Mouse (Mus musculus) large intestine, adult 2 months (tissue): ENCODE results near the gene Fam163b. TPM values are rescaled to one million over a fixed set of nuclear protein-coding genes. Genes with fewer than 3 reads are reported as not detected.
A peak's percentile ranks its signal among the peaks of the same experiment; 100 is the strongest.

Experiments
- DNase-seq: peaks from one replicate; pipeline ENCODE4 v3.0.0-alpha.2; 2012; ENCODE audit warnings: low read depth, low spot score
- WGBS: fragments of 180-500 bp; shearing (Covaris S2); methylation state at CpG from one replicate; pipeline ENCODE4 v1.1.7; 2018; 5-methylcytosine and 5-hydroxymethylcytosine counted together
- polyA plus RNA-seq: library from polyadenylated mRNA; depleted of rRNA; stranded (reverse); fragments of >200 nt; gene quantifications from 2 replicates; pipeline ENCODE4 v1.2.3, GENCODE M21; 2012

Fam163b gene
- polyA plus RNA-seq, 1 experiment: 0.04 TPM

DNA sequence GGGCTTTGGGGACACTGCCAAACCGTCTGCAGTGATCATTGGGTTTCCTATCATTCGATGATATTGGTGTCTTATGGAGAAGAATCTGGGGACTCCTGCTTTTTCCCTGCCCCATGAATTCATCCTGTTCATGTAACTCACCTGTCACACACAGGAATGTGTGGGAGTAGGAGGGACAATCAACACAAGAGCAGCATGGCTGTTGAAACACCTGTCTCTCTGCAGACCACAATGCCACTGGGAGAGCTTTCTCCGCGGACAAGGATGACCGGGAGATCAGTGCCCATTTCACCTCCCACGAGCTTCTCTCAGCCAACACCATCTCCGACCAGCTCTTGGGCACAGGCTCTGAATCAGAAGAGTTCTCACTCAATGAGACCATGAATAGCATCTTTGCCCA lies 47.1 kb downstream of the Fam163b start:
- WGBS: 91% methylated on average over 7 of the region's 7 CpGs

DNA sequence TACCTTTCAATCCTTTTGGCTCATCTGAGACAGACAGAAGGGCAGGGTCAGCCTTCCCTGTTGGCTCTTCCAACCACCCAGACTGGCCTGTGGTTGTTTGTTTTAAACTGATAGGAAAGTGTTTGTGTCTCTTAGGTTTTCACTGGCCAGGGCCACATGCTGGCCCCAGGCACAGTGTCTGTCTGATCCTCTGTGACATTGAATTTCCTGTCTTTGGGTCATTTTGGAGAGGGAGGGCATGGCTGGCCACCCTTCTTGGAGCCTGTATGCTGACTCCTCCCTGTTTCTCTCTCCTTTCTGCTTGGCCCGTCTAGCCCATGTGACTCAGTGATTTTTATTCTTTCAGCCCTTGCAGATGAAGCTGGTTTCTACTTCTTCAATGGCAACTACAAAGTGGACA lies 53.1 kb downstream of the Fam163b start:
- 44% methylated on average over 1 of the region's 1 CpGs for WGBS
- DNase-seq: no peak

More for the DNA sequence above, 47.1 kb downstream of the Fam163b start:
- no peak for DNase-seq

DNA sequence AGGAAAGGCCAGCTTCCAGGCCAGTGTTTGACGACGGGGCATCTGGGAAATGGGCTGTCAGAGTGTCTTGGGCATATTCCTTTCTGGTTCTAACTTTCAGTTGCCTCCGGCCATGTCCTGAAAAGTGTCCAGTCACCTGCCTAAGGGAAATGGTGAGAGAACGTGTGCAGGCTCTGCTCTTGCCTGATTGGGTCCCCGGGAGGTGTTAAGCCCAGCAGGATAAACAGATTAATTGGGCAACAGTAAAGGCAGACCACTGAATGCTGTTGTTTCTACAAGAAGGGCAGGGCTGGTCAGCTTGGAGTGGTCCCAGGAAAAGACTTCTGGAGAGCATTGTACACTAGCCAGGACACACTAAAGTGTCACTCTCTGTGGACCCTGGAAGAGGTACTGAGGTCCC lies 53.6 kb downstream of the Fam163b start:
- 50% methylated on average over 5 of the region's 5 CpGs for WGBS
- DNase-seq: no peak

DNA sequence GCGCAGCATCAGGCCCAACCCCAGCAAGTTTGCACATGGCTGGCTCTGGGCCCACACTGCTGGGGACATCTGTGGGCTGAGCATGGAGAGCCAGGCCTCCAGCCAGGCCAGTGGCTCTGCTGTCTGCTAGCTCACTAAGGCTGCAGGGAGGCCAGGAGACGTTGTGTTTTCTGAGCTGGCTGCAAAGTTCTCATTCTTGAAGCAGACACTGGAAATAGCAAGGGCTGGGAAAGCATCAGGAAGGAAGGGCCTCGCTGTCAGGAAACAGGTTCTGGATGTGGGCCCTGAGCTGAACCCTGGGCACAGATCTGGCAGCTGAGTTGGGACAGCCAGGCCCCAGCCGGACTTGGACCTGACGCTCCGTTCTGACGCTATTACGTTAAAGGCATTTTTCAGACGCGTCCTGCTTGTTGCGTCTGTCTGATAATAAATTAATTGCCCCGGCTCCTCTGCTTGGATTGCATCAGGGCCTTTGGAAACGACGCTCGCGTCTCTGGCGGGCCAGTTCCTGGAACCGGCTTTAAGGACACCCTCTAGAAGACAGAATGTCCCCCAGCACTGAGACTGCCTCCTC lies 54.1 kb downstream of the Fam163b start:
- WGBS: 35% methylated on average over 18 of the region's 18 CpGs
- no peak for DNase-seq

DNA sequence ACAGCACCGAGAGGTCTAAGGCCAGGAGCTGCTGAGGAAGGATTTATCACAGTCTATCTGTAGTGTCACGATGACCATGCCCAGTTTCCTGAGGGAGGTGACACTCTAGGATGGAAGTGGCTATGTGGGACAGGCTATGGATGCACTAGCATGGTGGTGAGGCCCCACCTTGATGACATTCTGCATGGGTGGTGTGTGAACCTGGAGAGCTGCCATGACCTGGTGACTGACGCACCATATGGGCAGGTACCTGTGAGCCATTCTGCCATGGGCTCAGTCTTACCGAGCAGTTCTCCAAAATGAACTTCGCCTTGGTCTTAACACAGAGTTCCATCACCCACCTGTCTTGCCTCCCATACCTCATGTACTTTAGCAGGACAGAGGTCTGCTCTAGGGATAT lies 54.7 kb downstream of the Fam163b start:
- DNase-seq: no peak
- WGBS: 73% methylated on average over 5 of the region's 5 CpGs

DNA sequence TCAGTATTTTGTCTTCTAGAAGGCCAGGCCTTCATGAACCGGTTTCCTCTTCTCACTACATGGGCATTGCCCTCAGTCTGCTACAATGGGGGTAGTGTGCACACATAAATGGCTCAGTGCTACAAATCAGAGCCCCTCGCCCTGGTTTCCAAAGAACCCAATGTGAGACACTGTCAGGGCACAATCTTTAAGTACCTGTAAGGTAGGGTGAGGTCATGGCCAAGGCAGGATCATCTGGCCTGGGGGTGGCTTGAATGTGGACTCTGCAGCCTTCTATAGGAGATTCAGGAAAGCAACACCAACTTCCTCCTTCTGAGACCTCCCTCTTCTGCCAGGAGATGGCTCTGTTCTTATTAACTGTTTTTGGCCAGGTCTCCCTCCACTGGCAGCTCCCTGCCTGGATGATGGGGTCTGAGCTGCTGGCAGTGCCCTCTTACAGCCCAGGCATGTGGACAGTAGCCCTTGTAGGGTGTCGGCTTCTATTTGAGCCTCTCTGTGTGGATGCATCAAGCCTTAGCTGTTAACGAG lies 55.7 kb downstream of the Fam163b start:
- WGBS: 71% methylated on average over 4 of the region's 4 CpGs
- DNase-seq: no peak

DNA sequence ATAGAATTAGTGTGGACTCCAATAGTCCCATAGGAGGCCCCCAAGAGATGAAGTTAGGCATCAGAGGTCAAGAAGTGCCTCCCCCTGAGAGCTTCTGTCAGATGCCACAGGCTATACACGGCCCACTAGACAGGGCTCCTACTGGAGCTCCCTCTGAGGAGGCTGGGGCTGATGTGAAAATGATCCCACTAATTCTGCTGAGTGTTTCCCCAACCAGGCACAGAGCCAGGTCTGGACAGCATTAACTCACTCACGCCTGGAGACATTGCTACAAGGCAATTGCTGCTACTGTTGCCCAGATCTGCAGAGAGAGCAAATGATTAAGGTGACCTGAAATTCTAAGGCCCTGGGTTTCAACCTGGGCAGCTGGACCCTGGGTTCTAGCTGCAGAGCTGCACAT lies 56.5 kb downstream of the Fam163b start:
- DNase-seq: no peak
- WGBS: 36% methylated on average over 2 of the region's 2 CpGs

DNA sequence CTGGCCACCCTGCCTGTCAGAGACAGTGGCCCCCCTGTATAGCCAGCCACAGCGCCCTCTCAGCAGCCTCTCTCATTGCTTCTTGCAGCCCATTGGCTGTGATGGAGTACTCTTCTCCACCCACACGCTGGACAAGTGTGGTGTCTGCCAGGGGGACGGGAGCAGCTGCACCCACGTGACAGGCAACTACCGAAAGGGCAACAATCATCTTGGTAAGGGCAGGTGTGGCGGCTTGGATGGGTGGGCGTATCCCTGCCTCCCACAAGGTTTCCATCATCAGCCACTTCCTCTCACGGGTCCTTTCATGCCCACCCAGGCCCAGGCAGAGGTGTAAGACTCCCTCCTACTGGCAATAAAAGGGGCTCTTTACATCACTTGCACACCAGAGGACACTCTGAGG lies 57.3 kb downstream of the Fam163b start:
- WGBS: 25% methylated on average over 8 of the region's 8 CpGs
- no peak for DNase-seq

DNA sequence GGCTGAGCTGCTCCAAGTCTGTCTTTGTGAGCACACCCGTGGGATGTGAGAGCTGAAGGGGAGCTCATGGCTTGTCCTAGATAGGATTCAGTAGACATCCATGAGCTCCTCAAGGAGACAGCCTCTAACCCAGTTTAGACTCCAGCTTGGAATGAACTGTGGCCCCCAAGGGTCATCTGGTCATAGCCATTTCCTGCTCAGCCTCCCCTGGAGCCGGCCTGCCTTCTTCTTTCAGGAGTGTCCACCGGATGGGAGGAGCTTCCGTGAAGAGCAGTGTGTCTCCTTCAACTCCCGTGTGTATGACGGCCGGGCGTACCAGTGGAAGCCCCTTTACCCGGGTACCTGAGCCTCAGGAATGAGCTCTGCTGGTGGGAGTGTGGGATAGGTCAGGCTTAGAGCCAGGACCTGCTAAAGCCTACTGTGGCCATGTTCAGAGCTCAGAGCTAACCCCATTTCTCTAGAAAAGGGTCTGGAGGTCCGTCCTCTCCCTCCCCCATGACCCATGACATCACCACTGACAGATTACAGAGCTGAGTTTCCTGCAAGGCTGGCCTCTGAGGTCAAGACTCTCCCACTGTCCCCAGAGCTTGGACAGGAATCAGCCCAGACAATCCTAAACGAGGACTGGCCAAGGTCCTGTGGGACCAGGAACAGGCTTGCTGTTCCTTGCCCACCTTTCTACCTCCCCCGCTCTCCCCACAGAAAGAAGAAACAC lies 58.4 kb downstream of the Fam163b start:
- WGBS: 64% methylated on average over 12 of the region's 12 CpGs
- DNase-seq: no peak

DNA sequence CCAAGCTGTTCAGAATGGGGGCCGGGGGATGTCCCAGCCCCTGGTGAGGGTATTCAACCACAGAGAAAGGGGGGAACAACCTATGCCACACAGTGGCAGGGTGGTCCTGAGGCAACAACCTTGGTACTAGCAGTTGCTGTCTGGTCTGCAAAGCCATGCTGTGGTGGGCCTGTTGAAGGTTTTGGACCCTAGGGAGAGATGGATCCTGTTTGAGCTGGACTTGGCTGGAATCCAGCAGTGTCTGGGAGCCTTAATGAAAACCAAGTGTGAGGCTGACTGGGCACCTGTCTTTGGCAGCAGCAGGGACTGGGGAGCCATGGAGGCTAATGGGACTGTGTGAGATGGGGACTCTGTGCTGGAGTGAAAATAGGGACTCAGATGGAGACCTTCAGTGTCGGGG lies 62.6 kb downstream of the Fam163b start:
- 61% methylated on average over 2 of the region's 2 CpGs for WGBS
- no peak for DNase-seq

DNA sequence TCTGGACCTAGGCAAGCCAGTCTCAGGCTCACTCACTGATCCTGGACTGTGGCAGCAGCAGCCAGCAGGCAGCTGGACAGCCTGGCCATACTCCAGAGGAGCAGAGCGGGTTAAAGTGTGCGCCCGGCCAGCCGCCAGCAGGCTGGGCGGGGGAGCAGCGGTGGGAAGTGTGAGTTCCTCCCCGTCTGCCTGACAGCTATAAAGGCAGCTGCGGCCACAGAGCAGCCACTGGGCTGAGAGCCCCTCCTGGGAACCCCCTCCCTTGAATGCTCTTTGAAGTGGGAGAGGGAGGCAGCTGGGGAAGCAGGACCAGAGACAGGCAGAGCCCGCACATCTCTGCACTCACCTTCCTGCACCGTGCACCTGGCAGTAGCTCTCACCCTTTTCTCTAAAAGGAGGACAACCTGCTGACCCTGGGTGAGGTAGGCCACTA lies 63.1 kb downstream of the Fam163b start, which contains the start of gene Adamtsl2:
Adamtsl2 (plus strand) TSS at position 228 of the 433 bp plus-strand sequence.
- DNase-seq: no peak
- 1% methylated on average over 10 of the region's 10 CpGs for WGBS

DNA sequence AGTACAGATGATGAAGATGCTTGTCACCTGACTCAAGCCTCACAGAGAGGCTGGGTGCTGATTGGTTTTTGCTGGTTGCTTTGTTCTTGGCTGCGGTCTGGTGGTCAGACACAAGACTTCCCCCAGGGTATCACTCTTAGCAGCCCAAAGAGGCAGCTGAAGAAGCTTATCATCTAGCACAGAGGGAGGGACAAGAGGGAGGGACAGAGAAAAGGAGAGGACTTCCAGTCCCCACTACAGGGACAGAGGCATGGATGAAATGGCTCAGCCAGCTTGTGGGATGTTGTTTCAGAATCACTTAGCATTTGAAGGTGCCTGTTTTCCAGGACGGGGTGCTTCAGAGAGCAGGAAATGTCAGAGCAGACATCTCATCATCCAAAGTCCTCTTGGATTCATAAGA lies 64.0 kb downstream of the Fam163b start:
- DNase-seq: no peak

DNA sequence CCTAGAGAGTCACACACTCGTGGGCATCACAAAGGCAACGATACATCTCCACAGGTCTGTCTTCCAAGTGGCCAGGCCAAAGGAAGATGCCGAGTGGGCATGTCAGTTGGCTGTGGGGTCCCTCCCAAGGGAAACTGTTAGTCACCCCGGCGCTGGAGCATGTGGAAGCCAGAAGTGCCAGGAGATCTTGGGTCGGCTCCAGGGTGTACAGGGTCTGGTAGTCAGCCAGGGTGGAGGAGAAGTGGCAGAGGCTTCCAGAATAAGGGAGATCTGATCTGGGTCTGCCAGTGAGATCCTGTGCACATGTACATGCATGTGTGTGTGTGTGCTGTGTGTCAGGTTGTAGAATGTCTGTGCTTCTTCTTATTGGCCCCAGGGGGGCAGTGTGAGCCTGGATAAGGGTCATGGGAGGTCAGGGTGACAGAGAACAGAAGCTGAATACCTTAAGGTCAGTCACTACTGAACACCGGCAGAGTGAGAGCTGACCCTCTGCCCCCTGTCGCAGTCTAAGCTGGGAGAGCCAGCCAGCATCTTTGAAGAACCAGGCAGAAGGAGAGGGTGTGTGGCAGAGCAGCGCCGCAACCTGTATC lies 64.5 kb downstream of the Fam163b start:
- WGBS: 67% methylated on average over 10 of the region's 10 CpGs
- DNase-seq: no peak

More for the DNA sequence above, 64.0 kb downstream of the Fam163b start:
- WGBS: 52% methylated on average over 2 of the region's 2 CpGs

DNA sequence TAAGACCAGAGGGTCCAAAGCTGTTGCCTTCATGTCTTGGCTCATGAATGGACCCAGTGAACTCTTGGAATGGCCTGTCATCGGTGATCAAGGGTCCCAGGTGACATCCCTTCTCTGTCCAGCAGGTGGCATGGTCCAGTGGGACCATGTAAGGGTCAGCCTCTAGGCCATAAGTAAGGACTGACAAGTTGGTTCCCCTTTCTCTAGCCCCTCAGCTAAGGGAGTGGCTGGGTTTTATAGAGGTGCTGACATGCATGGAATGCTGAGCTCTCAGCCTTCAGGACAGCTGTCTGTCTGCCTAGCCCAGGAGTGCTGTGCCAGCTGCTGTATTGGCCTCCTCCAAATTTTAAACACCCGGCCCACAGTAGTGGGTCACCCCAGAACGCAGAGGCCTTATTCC lies 66.8 kb downstream of the Fam163b start:
- WGBS: 37% methylated on average over 3 of the region's 3 CpGs
- peak; percentile 3 for DNase-seq

DNA sequence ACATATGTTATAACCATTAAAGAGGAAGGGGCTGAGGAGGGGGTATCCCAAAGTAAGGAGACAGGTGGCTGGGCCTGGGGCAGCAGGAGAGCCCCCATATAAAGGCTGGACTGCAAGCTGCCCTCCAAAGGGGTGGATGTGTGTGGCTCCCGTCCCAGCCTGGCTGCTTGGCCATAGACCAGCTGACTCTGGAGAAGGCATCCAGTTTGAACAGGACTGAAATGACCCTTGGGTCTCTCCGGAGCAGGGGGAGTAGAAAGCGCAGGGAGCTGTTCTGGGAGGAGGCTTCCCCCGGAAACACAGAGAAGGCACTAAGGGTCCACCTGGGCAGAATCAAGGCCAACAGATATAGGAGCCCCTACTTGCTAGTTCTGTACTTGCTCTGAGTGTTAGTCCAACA lies 67.5 kb downstream of the Fam163b start:
- DNase-seq: no peak

DNA sequence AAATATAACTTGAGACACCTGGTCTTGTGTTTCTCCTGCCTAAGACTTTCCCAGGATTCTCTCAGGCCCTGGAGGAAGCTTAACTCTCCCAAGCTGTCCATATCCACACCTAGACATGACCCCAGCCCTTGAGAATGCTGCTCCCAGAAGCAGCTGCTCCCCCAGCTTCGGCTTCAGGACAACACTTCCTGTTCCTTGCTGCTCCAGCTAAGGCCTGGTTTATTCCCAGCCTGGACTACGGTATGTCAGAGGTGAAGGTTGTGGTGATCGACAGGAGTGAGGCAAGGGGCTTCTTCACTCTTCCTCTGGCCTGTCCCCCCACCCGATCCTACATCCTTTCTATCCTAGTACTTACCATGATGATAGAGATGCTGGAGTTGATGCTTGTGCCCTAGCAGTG lies 68.9 kb downstream of the Fam163b start:
- no peak for DNase-seq
- 72% methylated on average over 4 of the region's 4 CpGs for WGBS

More for the DNA sequence above, 67.5 kb downstream of the Fam163b start:
- WGBS: 56% methylated on average over 4 of the region's 4 CpGs

DNA sequence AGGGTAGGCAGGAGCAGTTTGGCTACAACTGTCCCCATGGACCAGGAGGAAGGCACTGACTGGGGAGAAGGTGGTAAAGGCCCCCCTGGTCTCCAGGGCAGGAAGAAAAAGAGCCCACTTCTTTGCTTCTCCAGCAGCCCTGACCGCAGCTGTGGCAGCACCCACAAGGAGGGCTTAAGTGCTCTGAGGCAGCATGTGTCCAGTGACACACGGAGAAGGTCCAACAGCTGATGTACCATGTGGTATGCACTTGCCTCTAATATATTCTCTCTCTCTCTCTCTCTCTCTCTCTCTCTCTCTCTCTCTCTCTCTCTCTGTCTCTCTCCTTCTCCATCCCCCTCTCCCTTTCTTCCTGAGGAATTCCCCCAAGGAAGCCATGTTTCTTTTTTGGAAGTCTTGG lies 70.3 kb downstream of the Fam163b start, which contains the start of gene Mymk:
Mymk (minus strand) TSS at position 202 of the 400 bp plus-strand sequence.
- WGBS: 88% methylated on average over 2 of the region's 2 CpGs

DNA sequence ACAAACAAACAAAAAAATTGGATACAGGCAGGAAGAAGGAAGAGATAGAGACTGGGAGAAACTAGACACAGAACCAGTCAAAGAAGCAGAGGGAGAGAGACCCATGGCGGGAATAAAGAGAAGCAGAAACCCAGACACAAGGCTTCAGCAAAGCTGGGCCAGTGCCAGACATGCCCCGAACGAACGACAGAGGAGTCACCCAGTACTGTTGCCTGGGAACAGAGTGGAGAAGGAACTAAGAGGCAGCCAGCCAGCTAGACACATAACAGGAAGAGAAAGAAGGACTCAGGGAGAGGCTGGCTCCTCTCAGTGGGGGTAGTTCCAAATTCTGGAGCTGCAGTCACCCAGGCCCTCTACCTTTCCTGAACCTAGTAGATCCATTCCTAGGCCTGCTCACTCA lies 71.2 kb downstream of the Fam163b start:
- DNase-seq: no peak
- 4% methylated on average over 4 of the region's 4 CpGs for whole genome bisulfite sequencing

More for the DNA sequence above, 70.3 kb downstream of the Fam163b start, which contains the start of gene Mymk:
- no peak for DNase-seq

DNA sequence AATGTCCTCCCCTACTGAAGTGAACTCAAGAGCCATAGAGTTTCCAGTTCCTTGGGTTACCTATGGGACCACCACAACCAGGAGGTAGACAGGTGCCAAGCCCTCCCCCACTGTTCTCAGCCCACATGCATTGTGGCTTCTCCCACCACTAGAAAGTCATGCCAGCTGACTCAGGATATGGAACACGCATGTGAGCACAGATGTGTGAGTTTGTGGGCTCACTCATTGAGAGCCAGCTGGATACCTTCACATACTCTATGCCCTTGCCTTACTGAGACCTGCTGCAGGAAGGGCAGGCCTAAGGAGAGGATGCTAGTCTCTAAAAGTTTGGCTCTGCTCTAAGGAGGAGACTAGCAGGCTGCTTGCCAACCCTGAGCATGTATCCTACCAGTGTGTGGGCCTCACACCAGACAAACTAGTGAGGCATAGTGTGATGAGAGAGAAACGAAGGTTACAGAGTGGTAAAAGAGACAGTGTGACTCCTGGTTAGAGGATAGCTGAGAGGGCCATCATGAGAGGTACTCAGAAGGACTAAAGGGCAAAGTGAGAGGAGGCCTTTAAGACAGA lies 72.0 kb downstream of the Fam163b start:
- WGBS: 77% methylated on average over 2 of the region's 2 CpGs
- no peak for DNase-seq

DNA sequence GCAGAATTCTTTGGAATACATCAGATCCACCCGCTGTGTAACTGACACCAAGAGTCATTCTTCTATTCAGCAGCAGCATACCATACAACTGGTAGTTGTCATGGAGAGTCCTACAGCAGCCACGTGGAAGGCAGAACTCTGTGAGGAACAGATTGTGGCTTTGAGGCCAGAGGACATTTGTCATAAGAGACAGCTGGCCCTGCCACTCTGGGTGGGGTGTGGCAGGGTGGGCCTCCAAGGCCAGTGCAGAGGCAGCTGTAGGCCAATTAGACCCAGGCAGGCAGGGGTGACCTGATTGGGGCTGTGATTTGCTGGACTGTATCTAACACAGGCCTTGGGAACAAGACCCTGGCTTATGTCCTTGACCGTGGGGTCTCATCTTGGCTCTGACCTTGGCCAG lies 72.6 kb downstream of the Fam163b start:
- WGBS: 54% methylated on average over 3 of the region's 3 CpGs
- no peak for DNase-seq
